Mouse (Mus musculus) liver, embryonic 14.5 days (tissue): ENCODE results near the gene Psph.

Source experiments
- CTCF ChIP-seq: IDR thresholded peaks from 2 replicates; pipeline ENCODE4 v1.5.1; 2016; ENCODE audit warnings: antibody characterized with exemption, low read depth, control low read depth
- EP300 ChIP-seq: IDR thresholded peaks from 2 replicates; pipeline ENCODE4 v1.6.1; 2016; ENCODE audit warnings: antibody characterized with exemption, low read depth

- peak; percentile 35 for TF ChIP-seq CTCF
- no peak for TF ChIP-seq EP300
These were observed 1.9 kb downstream of the Psph start for GRCm38 (mm10) chr5:129785235-129785870.
